Mouse (Mus musculus) ES-E14 (cell line): ENCODE results near the gene Mthfd2l.

ENCODE experiments used
- HCFC1 ChIP-seq: IDR thresholded peaks from 2 replicates; pipeline ENCODE4 v1.6.1; 2012; ENCODE audit warnings: low read length, inconsistent platforms, borderline replicate concordance; ENCODE audit not compliant: insufficient read depth
- MAFK ChIP-seq: IDR thresholded peaks from 2 replicates; pipeline ENCODE4 v1.6.1; 2014; ENCODE audit warnings: mild to moderate bottlenecking, low read depth, low read length, inconsistent platforms; ENCODE audit not compliant: insufficient read depth

DNA sequence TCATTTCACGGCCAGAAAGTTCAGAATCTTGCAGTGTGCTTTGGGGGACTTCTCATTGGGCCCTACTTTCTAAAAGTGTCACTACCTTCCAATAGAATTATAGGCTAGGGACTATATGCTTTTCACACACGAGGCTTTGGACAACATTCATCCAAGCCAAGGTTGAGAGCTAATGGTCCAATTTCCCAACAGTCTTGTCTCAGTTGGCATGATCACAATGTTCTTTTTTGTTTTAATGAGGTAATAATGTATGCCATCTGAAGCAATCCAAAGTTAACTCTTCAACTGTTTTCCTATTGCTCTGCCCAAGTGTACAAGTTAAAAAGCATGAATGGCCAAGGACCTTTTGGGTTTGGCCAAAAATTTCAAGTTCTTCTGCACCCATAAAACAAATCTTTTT is 11.4 kb upstream of the Mthfd2l start:
- TF ChIP-seq HCFC1 (no peak), MAFK (no peak)
